Mouse (Mus musculus) small intestine, adult 2 months (tissue): ENCODE data around the gene Adgrg1.

ENCODE experiments used
- CTCF ChIP-seq: fragments of 200-500 bp; IDR thresholded peaks from 2 replicates; pipeline ENCODE4 v1.5.1; 2012; ENCODE audit warnings: low read depth, mild to moderate bottlenecking, control low read depth, inconsistent platforms, low read length, moderate library complexity, mixed read lengths; ENCODE audit not compliant: insufficient replicate concordance, insufficient read length; ENCODE audit errors: extremely low read depth
- POLR2A ChIP-seq: fragments of 200-500 bp; IDR thresholded peaks from 2 replicates; pipeline ENCODE4 v1.6.1; 2012; ENCODE audit warnings: low read depth, mild to moderate bottlenecking, control low read depth, inconsistent platforms, low read length, moderate library complexity

DNA sequence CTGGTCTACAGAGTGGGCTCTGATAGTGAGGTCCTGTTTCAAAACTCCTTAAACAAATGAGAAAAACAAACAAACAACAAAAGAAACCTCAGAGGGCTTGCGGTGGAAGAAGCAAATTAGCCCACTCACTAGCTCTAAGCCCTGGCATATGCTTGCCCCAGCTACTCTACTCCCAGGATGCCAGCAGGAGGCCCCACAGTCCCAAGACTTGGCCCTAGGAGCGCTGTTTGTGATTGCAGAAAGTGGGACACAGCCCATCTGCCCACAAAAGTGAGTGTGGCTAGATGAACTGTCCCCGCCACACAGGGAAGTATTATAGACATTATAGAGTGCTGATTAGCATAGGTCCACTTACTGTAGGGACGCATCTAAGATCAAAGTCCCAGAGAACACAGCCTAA lies 26.1 kb upstream of the Adgrg1 start:
- no peak for TF ChIP-seq POLR2A
- no peak for TF ChIP-seq CTCF
